Mouse (Mus musculus) heart, adult 2 months (tissue): ENCODE measurements around the gene Fbxw8. TPM values are rescaled to one million over a fixed set of nuclear protein-coding genes. Genes with fewer than 3 reads are reported as not detected.

Source experiments
- DNase-seq, 2 experiments: peaks; one replicate each; pipeline ENCODE4 v3.0.0; 2021
- H3K27ac ChIP-seq: fragments of 200-600 bp; 2 replicates; pipeline ENCODE4 v1.8.1; 2022
- H3K27me3 ChIP-seq: fragments of 200-500 bp; 2 replicates; pipeline ENCODE4 v1.6.1; 2012; ENCODE audit warnings: mild to moderate bottlenecking, low read length, inconsistent platforms, mixed read lengths; ENCODE audit not compliant: control insufficient read depth, insufficient read depth
- H3K36me3 ChIP-seq: fragments of 200-500 bp; 2 replicates; pipeline ENCODE4 v1.6.1; 2012; ENCODE audit warnings: low read length, inconsistent platforms; ENCODE audit not compliant: control insufficient read depth, insufficient read depth
- H3K4me1 ChIP-seq: fragments of 200-500 bp; 2 replicates; pipeline ENCODE4 v1.6.1; 2011; ENCODE audit warnings: low read length; ENCODE audit not compliant: control insufficient read depth, insufficient read depth
- H3K4me3 ChIP-seq: fragments of 200-600 bp; 2 replicates; pipeline ENCODE4 v1.8.1; 2022
- H3K79me2 ChIP-seq: fragments of 200-500 bp; replicated peaks from 2 replicates; pipeline ENCODE4 v1.6.1; 2012; ENCODE audit warnings: mild to moderate bottlenecking, inconsistent platforms, low read length, moderate library complexity, mixed read lengths; ENCODE audit not compliant: control insufficient read depth, insufficient read depth
- H3K9ac ChIP-seq: fragments of 200-500 bp; 2 replicates; pipeline ENCODE4 v1.6.1; 2012; ENCODE audit warnings: low read depth, mild to moderate bottlenecking, control low read depth, inconsistent platforms, low read length, mixed read lengths
- CTCF ChIP-seq: fragments of 200-600 bp; IDR thresholded peaks from 2 replicates; pipeline ENCODE4 v1.8.1; 2022; ENCODE audit warnings: antibody characterized with exemption, mild to moderate bottlenecking, moderate library complexity
- EP300 ChIP-seq: fragments of 200-500 bp; IDR thresholded peaks from 2 replicates; pipeline ENCODE4 v1.6.1; 2011; ENCODE audit warnings: low read depth, low read length, control low read depth; ENCODE audit not compliant: insufficient read depth
- POLR2A ChIP-seq: fragments of 200-500 bp; IDR thresholded peaks from 2 replicates; pipeline ENCODE4 v1.6.1; 2011; ENCODE audit warnings: mild to moderate bottlenecking, low read depth, low read length, control low read depth; ENCODE audit not compliant: insufficient read depth
- WGBS: fragments of 180-500 bp; shearing (Covaris S2); methylation state at CpG from one replicate; pipeline ENCODE4 v1.1.7; 2018; 5-methylcytosine and 5-hydroxymethylcytosine counted together
- intact Hi-C: fragments of 180-260 bp; cut with DNase I; formaldehyde crosslinking; loops from one replicate; pipeline ENCODE4 v1.15.1; 2025
- long read RNA-seq: library from polyadenylated mRNA; stranded (forward); transcript quantifications from one replicate; pipeline ENCODE4 v2.0.0, GENCODE M21; 2021
- polyA plus RNA-seq: library from polyadenylated mRNA; depleted of rRNA; stranded (reverse); fragments of >200 nt; gene quantifications from 2 replicates; pipeline ENCODE4 v1.2.3, GENCODE M21; 2012; rRNA removed
- total RNA-seq, 2 experiments: library from RNA; stranded (reverse); gene quantifications; 2 replicates each; pipeline ENCODE4 v1.2.3; 2021

Gene Fbxw8
- total RNA-seq (10 to 100 TPM; 36.8 to 39.2 TPM), polyA plus RNA-seq (35.1 and 46.8 TPM in 2 replicates)
- long read RNA-seq, full-length matches to known transcripts, result 61 of 71 reads
- long read RNA-seq, partial matches to known transcripts, result 6 of 71 reads
- long read RNA-seq, other reads (novel, unspliced or antisense), result 4 of 71 reads

DNA sequence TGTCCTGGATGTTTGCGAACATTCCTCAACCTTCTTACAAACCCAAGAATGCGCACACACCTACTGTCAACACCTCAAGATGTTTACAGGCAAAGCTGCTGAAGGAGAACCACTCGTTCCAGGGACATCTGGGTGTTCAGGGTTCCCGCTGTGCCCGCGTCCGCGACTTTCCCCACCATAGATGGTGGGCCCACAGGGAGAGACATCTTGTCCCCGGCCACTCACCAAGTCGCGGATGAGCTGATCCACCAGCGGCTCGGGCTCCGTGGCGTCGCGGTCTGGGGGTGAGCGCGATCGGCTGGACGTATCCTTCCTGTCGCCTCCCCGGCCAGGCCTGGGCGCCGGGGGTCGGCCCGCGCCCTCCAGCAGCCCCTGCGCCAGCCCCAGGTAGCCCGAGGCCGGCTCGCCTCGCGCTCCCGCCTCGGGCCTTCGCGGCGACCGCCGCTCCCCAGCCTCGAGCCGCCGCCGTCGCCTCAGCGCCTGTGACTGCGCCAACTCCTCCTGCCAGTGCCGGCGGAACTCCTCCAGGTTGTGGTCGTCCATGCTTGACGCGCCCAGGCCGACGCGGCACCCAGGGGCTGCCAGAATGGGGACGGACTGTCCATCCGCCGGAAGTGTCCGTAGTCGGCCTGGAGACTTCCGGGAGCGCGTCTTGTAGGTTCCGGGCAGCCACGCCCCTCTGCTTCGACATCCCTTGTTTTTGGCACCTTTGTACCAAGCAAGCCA, at the start of gene Fbxw8:
Fbxw8 (minus strand) TSS at position 626 of the 726 bp plus-strand sequence.
- no peak for TF ChIP-seq CTCF
- peak; percentile 76 for TF ChIP-seq POLR2A
- 0 out of 2 replicates have a peak, but pooled peaks have one; percentile 58 for TF ChIP-seq EP300
- intact Hi-C loops, result loop anchor here (1.0 to 5.0 kb wide), 2 partner anchors 9 to 38 kb away; no protein-coding TSS in a partner anchor
- DNase-seq, result peak; percentile 87 to 91
- Histone ChIP-seq H3K4me1 (peaks cover 7% of the 10 kb centered on the region), H3K4me3 (peak within 1 kb of the TSS; percentile 92), H3K79me2 (peaks cover 6% of the 10 kb centered on the region), H3K36me3 (peaks cover 4% of the 10 kb centered on the region; the same call in 1 of the 2 replicates), H3K9ac (peak within 1 kb of the TSS; percentile 91), H3K27ac (peak within 1 kb of the TSS; percentile 78), H3K27me3 (no peaks in the 10 kb centered on the region)
- under 1% methylated on average over 67 of the region's 67 CpGs for WGBS

GRCm38 (mm10) chr5:118204675-118205440, 49.6 kb upstream of the Fbxw8 start:
- Histone ChIP-seq H3K4me3 (no peak overlapping the region), H3K27me3 (no peaks in the 10 kb centered on the region), H3K79me2 (no peaks in the 10 kb centered on the region), H3K27ac (no peak overlapping the region), H3K36me3 (no peaks in the 10 kb centered on the region), H3K4me1 (no peaks in the 10 kb centered on the region), H3K9ac (no peak overlapping the region)
- no peak for DNase-seq
- intact Hi-C loops, result no loop called here
- TF ChIP-seq POLR2A (no peak), EP300 (no peak), CTCF (no peak)
- WGBS, result 79% methylated on average over 16 of the region's 16 CpGs

DNA sequence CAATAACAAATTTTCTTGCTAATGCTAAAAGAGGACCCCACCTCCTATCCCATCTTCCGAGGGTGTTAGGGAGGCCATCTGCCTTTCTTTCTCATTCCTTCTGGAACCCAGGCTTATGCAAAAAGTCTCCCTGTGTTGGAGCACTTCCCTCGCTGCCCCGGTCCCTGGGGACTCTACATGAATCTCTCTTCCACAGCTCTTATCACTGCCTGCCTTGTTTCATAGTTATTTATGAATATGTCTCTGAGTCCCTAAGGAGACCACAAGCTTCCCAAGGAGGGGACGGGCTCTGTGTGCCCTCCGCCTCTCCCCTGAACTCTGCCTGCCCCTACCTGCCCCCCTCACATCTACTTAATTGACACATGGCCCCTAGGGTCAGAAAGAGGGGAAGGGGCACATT, 44.4 kb upstream of the Fbxw8 start:
- no peak overlapping the region for H3K27ac ChIP-seq
- TF ChIP-seq EP300, result no peak
- TF ChIP-seq POLR2A, result no peak
- no peak for TF ChIP-seq CTCF
- no peak for DNase-seq
- H3K9ac ChIP-seq, result no peak overlapping the region
- H3K79me2 ChIP-seq, result no peaks in the 10 kb centered on the region
- WGBS, result 66% methylated on average over 5 of the region's 5 CpGs
- H3K36me3 ChIP-seq, result no peaks in the 10 kb centered on the region
- intact Hi-C loops, result no loop called here
- H3K4me3 ChIP-seq, result no peak overlapping the region
- no peaks in the 10 kb centered on the region for H3K4me1 ChIP-seq
- H3K27me3 ChIP-seq, result no peaks in the 10 kb centered on the region

DNA sequence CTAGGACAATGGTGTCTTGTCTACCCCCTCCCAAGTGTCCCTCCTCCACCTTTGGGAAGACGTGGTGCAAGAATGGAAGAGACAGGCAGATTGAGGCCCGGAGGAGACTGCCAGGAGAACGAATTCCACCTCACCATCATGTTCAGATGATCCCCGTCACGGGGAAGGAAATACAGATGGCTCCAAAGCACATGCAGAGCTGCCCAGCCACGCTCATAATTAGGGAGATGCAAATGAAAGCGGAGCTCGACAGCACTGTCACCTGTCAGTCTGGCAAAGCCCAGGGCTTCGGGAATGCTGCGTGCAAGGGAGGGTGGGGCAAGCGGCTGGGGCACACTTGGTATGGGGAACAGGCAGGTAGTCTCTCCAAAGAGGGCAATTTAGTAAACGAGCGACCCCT, 42.2 kb upstream of the Fbxw8 start:
- intact Hi-C loops, result no loop called here
- Histone ChIP-seq H3K27me3 (no peaks in the 10 kb centered on the region), H3K79me2 (no peaks in the 10 kb centered on the region), H3K27ac (no peak overlapping the region), H3K4me3 (no peak overlapping the region), H3K4me1 (no peaks in the 10 kb centered on the region), H3K9ac (no peak overlapping the region), H3K36me3 (no peaks in the 10 kb centered on the region)
- TF ChIP-seq POLR2A, result no peak
- TF ChIP-seq CTCF, result no peak
- TF ChIP-seq EP300, result no peak
- 77% methylated on average over 13 of the region's 13 CpGs for WGBS
- DNase-seq, result no peak

GRCm38 (mm10) chr5:118192221-118192620, 37.0 kb upstream of the Fbxw8 start:
- no peak for TF ChIP-seq CTCF
- TF ChIP-seq POLR2A, result no peak
- TF ChIP-seq EP300, result no peak

DNA sequence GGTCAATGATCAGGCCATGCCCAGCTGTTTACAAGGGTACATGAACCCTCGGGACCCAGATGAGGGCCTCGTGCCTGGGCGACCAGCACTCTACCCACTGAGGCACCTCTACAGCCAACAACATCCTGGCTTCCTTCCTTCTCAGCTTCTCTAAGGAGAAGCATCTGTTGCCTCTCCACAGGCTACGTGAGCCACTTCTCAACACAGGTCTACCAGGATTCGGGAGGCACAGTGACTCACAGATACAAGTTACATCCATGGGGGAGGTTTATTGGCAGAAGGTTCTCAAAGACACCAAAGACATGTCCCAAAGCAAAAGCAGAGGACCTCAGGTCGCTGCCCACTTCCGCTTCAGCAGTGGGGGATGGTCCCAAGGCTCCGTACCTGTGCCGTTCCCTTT, 35.2 kb upstream of the Fbxw8 start:
- DNase-seq, result no peak
- H3K27me3 ChIP-seq, result no peaks in the 10 kb centered on the region
- H3K4me1 ChIP-seq, result no peaks in the 10 kb centered on the region
- intact Hi-C loops, result no loop called here
- H3K79me2 ChIP-seq, result no peaks in the 10 kb centered on the region
- H3K27ac ChIP-seq, result no peak overlapping the region
- H3K4me3 ChIP-seq, result no peak overlapping the region
- H3K9ac ChIP-seq, result no peak overlapping the region
- no peaks in the 10 kb centered on the region for H3K36me3 ChIP-seq
- 72% methylated on average over 9 of the region's 9 CpGs for WGBS
- TF ChIP-seq CTCF (no peak), EP300 (no peak), POLR2A (no peak)

More at GRCm38 (mm10) chr5:118192221-118192620, 37.0 kb upstream of the Fbxw8 start:
- Histone ChIP-seq H3K4me3 (no peak overlapping the region), H3K36me3 (no peaks in the 10 kb centered on the region), H3K4me1 (no peaks in the 10 kb centered on the region), H3K9ac (no peak overlapping the region), H3K27ac (no peak overlapping the region), H3K27me3 (no peaks in the 10 kb centered on the region), H3K79me2 (no peaks in the 10 kb centered on the region)
- 31% methylated on average over 18 of the region's 18 CpGs for WGBS
- DNase-seq, result no peak
- intact Hi-C loops, result no loop called here
